Mouse (Mus musculus) heart, embryonic 12.5 days (tissue): ENCODE data around the gene Spg20. TPM values are rescaled to one million over a fixed set of nuclear protein-coding genes. Genes with fewer than 3 reads are reported as not detected.

Source experiments
- ATAC-seq: fragments of 200-750 bp; cut with Nextera tagmentation; 2 replicates; pipeline ENCODE4 v1.8.0; 2017; ENCODE audit warnings: moderate TSS enrichment, moderate library complexity; ENCODE audit not compliant: insufficient number of reproducible peaks, low FRiP score
- H3K27ac ChIP-seq: fragments of 300-500 bp; sonication (generic); 2 replicates; pipeline ENCODE4 v1.5.1; 2016; ENCODE audit warnings: mild to moderate bottlenecking, moderate library complexity; ENCODE audit not compliant: poor library complexity, severe bottlenecking
- H3K27me3 ChIP-seq: fragments of 300-500 bp; sonication (generic); replicated peaks from 2 replicates; pipeline ENCODE4 v1.6.1; 2016; ENCODE audit warnings: mild to moderate bottlenecking, moderate library complexity
- H3K36me3 ChIP-seq: fragments of 300-500 bp; sonication (generic); 2 replicates; pipeline ENCODE4 v1.6.1; 2016; ENCODE audit warnings: mild to moderate bottlenecking, moderate library complexity
- H3K4me1 ChIP-seq: fragments of 300-500 bp; sonication (generic); replicated peaks from 2 replicates; pipeline ENCODE4 v1.6.1; 2016; ENCODE audit warnings: mild to moderate bottlenecking
- H3K4me2 ChIP-seq: fragments of 300-500 bp; sonication (generic); 2 replicates; pipeline ENCODE4 v1.6.1; 2016; ENCODE audit warnings: mild to moderate bottlenecking, moderate library complexity
- H3K4me3 ChIP-seq: fragments of 300-500 bp; sonication (generic); 2 replicates; pipeline ENCODE4 v1.5.1; 2016; ENCODE audit warnings: mild to moderate bottlenecking
- H3K9ac ChIP-seq: fragments of 300-500 bp; sonication (generic); 2 replicates; pipeline ENCODE4 v1.6.1; 2016; ENCODE audit warnings: mild to moderate bottlenecking, moderate library complexity
- H3K9me3 ChIP-seq: fragments of 300-500 bp; sonication (generic); replicated peaks from 2 replicates; pipeline ENCODE4 v1.6.1; 2016; ENCODE audit warnings: mild to moderate bottlenecking, moderate library complexity
- WGBS: fragments of 180-500 bp; shearing (Covaris S2); methylation state at CpG from one replicate; pipeline ENCODE4 v1.1.7; 2016; 5-methylcytosine and 5-hydroxymethylcytosine counted together
- polyA plus RNA-seq: library from polyadenylated mRNA; unstranded; fragments of >200 nt; fragmentation: Nextera tagmentation; extraction: Ambion mirVana; gene quantifications from 2 replicates; pipeline ENCODE4 v1.2.1, GENCODE M21; 2016

Spg20 gene
- polyA plus RNA-seq, 1 experiment from 2014 or later = 49.0 TPM

DNA sequence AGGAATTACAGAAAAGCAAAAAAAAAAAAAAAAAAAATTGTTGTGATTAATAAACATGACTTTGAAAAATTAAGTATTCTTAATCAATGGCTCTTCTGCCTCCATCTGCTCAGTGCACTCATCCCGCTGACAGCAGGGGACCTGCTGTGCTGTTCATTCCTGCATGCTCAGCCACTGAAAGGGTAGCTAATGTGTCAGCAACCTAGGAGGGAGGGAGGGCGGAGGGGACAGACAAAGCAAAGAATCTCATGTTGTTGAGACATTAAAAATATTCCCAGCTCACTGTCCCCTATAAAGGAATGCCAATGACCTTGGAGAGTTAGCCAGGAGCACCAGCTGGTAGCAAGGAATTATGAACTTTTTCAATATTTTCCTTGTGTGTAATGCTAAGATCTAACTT is 13.9 kb upstream of the Spg20 start:
- Histone ChIP-seq H3K27ac (no peak overlapping the region), H3K9ac (no peak overlapping the region), H3K4me2 (no peak overlapping the region), H3K36me3 (no peaks in the 10 kb centered on the region), H3K27me3 (no peaks in the 10 kb centered on the region), H3K4me3 (no peak overlapping the region), H3K4me1 (peaks cover 9% of the 10 kb centered on the region; the same call in 1 of the 2 replicates), H3K9me3 (no peaks in the 10 kb centered on the region)
- no peak for ATAC-seq
- 64% methylated on average over 2 of the region's 2 CpGs for WGBS

DNA sequence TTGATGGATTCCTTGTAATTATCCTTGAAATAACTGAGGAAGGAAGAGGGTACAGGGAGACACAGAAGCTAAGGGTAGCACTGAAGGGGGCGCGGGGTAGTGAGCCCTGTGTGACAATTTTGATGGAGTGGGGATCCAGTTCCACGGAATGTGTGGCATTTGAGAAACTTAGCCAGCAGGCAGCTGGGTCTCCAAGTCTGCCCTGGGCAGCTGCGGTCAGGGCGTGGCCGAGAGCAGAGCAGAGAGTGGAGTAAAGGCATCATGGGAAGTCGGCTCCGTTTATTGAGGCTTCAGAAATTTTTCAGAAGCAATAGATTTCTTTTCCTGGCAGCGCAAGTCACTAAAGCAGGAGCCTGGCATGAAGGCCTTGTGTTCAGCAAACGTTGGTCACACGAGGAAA is 12.9 kb upstream of the Spg20 start:
- ATAC-seq = no peak
- Histone ChIP-seq H3K27me3 (no peaks in the 10 kb centered on the region), H3K4me1 (peaks cover 9% of the 10 kb centered on the region; the same call in 1 of the 2 replicates), H3K4me2 (no peak overlapping the region), H3K27ac (no peak overlapping the region), H3K9ac (no peak overlapping the region), H3K9me3 (no peaks in the 10 kb centered on the region), H3K4me3 (no peak overlapping the region), H3K36me3 (no peaks in the 10 kb centered on the region)
- WGBS = 71% methylated on average over 11 of the region's 11 CpGs

DNA sequence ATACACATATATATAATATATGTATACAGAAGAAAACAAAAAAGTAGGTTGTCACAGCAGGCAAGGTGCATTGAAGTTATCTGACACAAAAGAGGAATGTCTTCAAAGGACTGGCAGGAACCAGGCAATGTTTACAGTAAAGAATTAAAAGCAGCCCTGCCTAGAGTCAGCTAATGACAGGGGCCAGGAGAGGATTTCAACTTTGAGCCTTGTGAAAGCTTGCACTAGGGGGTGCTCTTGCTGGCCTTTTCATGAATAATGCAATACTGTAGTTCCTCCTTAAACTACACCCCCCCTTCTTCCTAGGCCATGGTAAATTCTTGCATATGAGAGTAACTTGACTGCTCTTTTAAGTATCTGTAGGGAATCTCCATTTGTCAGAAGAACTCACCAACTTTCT is 10.8 kb upstream of the Spg20 start:
- no peak overlapping the region for H3K4me3 ChIP-seq
- no peaks in the 10 kb centered on the region for H3K36me3 ChIP-seq
- H3K4me1 ChIP-seq = peaks cover 14% of the 10 kb centered on the region
- H3K4me2 ChIP-seq = no peak overlapping the region
- H3K27ac ChIP-seq = no peak overlapping the region
- H3K27me3 ChIP-seq = no peaks in the 10 kb centered on the region
- 0 out of 2 replicates have a peak, but pooled peaks cover 1% of the 10 kb centered on the region for H3K9me3 ChIP-seq
- ATAC-seq = no peak
- H3K9ac ChIP-seq = no peak overlapping the region

DNA sequence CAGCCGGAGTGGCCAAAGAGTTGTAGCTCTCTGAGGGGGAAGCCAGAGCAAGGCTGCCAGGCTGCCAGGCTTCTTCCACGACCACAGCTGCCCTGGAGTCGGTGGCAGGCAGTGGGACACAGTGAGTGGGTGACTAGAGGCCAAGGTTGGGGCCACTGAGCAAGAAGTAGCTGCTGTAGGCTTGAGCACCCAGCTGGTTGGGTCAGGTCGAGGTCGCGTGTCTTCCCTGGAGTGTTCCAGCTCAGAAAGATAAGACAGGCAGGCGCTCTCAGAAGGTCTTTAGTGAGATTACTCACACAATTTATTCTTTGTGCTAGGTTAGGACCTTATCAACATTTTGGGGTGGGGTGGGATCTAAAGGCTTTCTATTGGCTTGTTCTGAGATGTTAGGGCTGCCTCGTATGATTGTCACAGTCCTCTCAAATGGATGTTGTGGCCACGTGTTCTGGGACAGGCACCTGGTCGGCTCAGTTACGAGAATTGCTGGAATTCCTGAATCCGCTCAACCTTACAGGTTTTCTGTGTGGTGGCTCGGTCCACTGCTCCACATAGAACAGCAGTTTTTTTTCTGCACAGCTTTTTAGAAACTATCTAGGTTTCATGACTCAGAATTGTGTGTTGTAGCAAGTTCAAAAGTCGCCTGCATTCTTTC is 6.4 kb upstream of the Spg20 start:
- Histone ChIP-seq H3K27me3 (no peaks in the 10 kb centered on the region), H3K9ac (no peak overlapping the region), H3K36me3 (no peaks in the 10 kb centered on the region), H3K9me3 (0 out of 2 replicates have a peak, but pooled peaks cover 3% of the 10 kb centered on the region), H3K4me3 (no peak overlapping the region), H3K4me1 (peaks cover 6% of the 10 kb centered on the region), H3K27ac (peak overlapping the region; percentile 37; the same call in 1 of the 2 replicates), H3K4me2 (no peak overlapping the region)
- no peak for ATAC-seq
- 49% methylated on average over 14 of the region's 14 CpGs for WGBS

DNA sequence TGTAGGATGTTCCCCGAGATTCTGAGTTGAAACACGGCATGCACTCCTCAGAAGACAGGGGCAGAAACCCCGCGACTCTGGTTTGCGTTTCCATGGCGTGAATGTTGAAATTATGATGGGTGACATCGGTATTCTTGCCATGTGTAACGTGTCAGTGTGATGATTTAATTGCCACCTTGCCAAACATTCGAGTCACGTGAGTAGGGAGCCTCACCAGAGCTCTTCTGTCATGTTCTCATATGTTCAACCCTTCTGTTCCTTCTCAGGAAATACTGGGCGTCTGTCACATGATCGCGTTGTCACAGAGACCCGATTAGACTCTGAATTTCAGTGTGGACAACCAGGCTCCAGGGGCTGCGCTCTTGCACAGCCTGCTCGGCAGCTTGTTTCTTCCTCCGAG is 5.9 kb upstream of the Spg20 start:
- H3K9ac ChIP-seq = no peak overlapping the region
- no peaks in the 10 kb centered on the region for H3K36me3 ChIP-seq
- no peak for ATAC-seq
- no peak overlapping the region for H3K4me3 ChIP-seq
- H3K27ac ChIP-seq = no peak overlapping the region
- H3K9me3 ChIP-seq = 0 out of 2 replicates have a peak, but pooled peaks cover 3% of the 10 kb centered on the region
- H3K4me2 ChIP-seq = no peak overlapping the region
- peaks cover 6% of the 10 kb centered on the region for H3K4me1 ChIP-seq
- WGBS = 83% methylated on average over 17 of the region's 17 CpGs
- H3K27me3 ChIP-seq = no peaks in the 10 kb centered on the region

DNA sequence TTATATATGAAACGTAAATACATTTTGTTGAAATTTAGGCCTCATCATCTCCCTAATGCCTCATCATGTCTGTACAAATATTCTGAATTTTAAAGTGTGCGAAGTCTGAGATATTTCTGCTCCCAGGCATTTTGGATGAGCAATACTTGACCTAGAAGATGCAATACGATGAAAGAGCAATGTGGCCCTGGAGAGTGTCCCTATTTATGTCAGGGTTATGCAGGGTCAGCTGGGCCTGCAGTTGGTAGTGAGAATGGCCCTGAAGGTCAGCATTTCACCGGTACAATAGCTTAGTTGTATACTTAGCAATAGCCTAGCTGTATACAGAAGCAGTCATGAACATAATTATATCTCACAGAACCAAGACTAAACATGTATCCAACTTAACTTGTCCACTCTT is 2.8 kb upstream of the Spg20 start:
- 0 out of 2 replicates have a peak, but pooled peaks cover 3% of the 10 kb centered on the region for H3K9me3 ChIP-seq
- WGBS = 82% methylated on average over 4 of the region's 4 CpGs
- H3K9ac ChIP-seq = no peak overlapping the region
- H3K27ac ChIP-seq = no peak overlapping the region
- no peak for ATAC-seq
- H3K36me3 ChIP-seq = no peaks in the 10 kb centered on the region
- peaks cover 17% of the 10 kb centered on the region for H3K4me1 ChIP-seq
- no peak overlapping the region for H3K4me3 ChIP-seq
- no peaks in the 10 kb centered on the region for H3K27me3 ChIP-seq
- no peak overlapping the region for H3K4me2 ChIP-seq

DNA sequence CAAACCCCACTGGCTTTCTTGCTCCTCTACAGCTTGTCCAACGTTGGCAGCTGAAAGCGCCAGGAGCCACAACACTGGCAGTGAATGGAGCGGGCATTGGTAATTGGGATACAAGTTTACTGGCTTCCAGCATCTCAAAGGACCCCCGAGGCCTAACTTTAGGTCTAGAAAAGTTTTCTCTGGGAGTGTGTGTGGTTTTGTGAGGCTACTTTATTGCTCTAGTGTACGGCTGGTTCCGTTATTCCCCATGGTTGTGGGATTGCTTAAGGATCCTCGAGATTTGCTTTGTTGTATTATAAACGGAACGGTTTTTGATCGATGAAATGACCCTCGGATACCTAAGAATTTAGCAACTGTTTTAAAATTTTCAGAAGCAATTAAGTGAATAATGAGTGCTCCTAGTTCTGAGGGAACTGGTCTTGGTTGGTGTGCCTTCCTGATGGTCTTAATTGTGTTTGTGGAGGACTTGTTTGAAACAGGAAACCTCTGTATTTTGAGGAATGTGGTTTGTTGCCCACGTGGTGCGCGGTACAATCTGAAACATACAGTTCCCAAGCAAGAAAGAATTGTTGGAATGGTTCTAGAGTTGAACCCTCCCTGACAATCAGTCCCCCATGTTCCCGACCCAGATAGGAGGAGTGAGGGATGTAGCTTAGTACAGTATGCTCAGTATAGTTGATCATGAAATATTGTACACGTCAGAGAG is 955 bp downstream of the Spg20 start:
- ATAC-seq = no peak; the same call in 1 of the 2 replicates
- Histone ChIP-seq H3K27ac (peak overlapping the region; percentile 89), H3K9ac (peak overlapping the region; percentile 95), H3K4me1 (peaks cover 33% of the 10 kb centered on the region), H3K9me3 (no peaks in the 10 kb centered on the region), H3K27me3 (no peaks in the 10 kb centered on the region), H3K36me3 (peaks cover 13% of the 10 kb centered on the region), H3K4me3 (peak overlapping the region; percentile 85), H3K4me2 (peak overlapping the region; percentile 73)
- WGBS = 48% methylated on average over 16 of the region's 16 CpGs

DNA sequence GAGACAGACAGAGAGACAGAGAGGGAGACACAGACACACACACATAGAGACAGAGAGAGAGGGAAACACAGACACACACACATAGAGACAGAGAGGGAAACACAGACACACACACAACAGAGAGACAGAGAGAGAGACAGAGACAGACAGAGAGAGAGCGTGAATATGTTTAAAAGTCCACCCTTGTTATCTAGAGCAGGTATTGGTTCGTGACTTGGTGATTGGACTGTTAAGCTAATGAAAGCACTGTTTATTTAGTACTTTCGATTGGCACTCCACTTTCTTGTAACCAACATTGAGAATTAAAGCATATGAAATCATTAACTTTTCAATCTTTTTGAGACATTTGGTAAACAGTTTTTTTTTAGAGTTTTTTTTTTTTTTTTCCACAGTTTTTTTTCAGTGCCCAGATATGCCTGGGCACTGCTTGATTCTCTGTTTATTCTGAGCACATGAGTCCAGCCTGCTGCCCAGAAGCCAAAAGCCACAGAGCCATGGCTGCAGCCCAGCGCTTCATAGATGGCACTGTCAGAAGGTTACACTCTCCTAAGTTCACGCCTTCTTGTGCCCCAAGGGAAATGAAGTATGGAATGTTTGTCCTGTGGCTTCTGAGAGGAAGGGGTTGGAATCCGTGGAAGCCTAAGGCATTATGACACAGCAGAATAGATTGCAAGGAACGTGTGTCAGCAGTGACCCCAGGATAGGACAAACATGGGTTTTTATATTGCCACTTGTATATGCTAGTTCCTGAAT is 2.6 kb downstream of the Spg20 start:
- Histone ChIP-seq H3K27me3 (no peaks in the 10 kb centered on the region), H3K4me1 (peaks cover 41% of the 10 kb centered on the region), H3K9ac (no peak overlapping the region), H3K4me3 (no peak overlapping the region), H3K9me3 (no peaks in the 10 kb centered on the region), H3K4me2 (peak overlapping the region; percentile 22), H3K36me3 (peaks cover 29% of the 10 kb centered on the region), H3K27ac (peak overlapping the region; percentile 50; the same call in 1 of the 2 replicates)
- ATAC-seq = no peak
- WGBS = 45% methylated on average over 7 of the region's 7 CpGs

DNA sequence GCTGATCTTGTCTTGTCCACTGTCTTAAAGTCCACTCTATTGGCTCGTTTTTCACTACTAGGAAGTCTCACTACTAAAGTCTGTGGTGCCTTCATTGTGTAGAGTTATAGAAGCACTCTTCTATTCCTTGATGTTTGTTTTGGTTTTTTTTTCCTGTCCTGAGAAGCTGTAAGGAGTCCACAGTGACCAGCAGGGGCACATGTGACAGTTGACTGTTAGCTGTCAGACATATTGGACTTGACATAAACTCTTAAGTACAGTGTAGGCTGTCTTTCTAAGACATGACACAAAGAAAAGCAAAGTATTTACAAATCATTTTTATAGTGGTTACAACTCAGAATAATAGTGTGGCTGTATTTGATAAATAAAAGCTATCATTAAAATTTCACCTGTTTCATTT is 3.2 kb downstream of the Spg20 start:
- H3K27ac ChIP-seq = peak overlapping the region; percentile 50; the same call in 1 of the 2 replicates
- H3K36me3 ChIP-seq = peaks cover 32% of the 10 kb centered on the region
- H3K9me3 ChIP-seq = no peaks in the 10 kb centered on the region
- 48% methylated on average over 1 of the region's 1 CpGs for WGBS
- no peak for ATAC-seq
- no peaks in the 10 kb centered on the region for H3K27me3 ChIP-seq
- no peak overlapping the region for H3K4me3 ChIP-seq
- H3K4me1 ChIP-seq = peaks cover 43% of the 10 kb centered on the region
- peak overlapping the region; percentile 19; the same call in 1 of the 2 replicates for H3K4me2 ChIP-seq
- no peak overlapping the region for H3K9ac ChIP-seq

DNA sequence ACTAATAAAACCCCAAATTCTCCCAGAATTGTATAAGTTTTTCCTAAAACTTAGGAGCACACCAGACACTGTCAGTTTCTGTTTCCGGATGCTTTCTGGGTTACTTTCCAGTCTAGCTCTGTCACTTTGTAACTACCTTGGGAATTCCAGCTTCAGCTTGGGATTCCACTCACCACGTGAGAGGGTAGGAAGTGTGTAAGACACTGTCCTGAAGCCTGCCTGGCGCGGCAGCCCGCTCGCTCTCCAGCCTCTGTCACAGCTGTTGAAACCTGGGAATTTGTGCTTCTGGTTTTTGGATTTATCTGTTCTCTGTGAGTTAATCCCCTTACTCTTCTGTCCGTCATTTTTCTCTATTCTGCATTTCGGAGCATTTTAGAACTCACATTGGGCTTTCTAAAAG is 4.1 kb downstream of the Spg20 start:
- 48% methylated on average over 8 of the region's 8 CpGs for WGBS
- Histone ChIP-seq H3K27ac (0 out of 2 replicates have a peak overlapping the region, but pooled peaks have one; percentile 32), H3K9ac (no peak overlapping the region)

More for the DNA sequence above, 4.1 kb downstream of the Spg20 start:
- no peak overlapping the region for H3K4me3 ChIP-seq
- no peak for ATAC-seq
- 0 out of 2 replicates have a peak overlapping the region, but pooled peaks have one; percentile 15 for H3K4me2 ChIP-seq
- peaks cover 39% of the 10 kb centered on the region for H3K36me3 ChIP-seq
- H3K27me3 ChIP-seq = no peaks in the 10 kb centered on the region
- peaks cover 50% of the 10 kb centered on the region for H3K4me1 ChIP-seq
- no peaks in the 10 kb centered on the region for H3K9me3 ChIP-seq
